Mouse (Mus musculus) bone marrow macrophage, adult 2 months (primary cell): ENCODE measurements around the gene Slc6a3. TPM values are rescaled to one million over a fixed set of nuclear protein-coding genes. Genes with fewer than 3 reads are reported as not detected.

ENCODE experiments used
- H3K27ac ChIP-seq: 2 replicates; pipeline ENCODE4 v1.5.1; 2012; ENCODE audit warnings: low read depth, low read length; ENCODE audit not compliant: insufficient read depth
- H3K4me1 ChIP-seq: 2 replicates; pipeline ENCODE4 v1.6.1; 2012; ENCODE audit warnings: low read length; ENCODE audit not compliant: control insufficient read depth, insufficient read depth
- H3K4me3 ChIP-seq: 2 replicates; pipeline ENCODE4 v1.5.1; 2012; ENCODE audit warnings: mild to moderate bottlenecking, low read length, moderate library complexity; ENCODE audit not compliant: insufficient read depth
- CTCF ChIP-seq: IDR thresholded peaks from 2 replicates; pipeline ENCODE4 v1.5.1; 2012; ENCODE audit warnings: low read depth, mild to moderate bottlenecking, low read length, moderate library complexity
- POLR2A ChIP-seq: IDR thresholded peaks from 2 replicates; pipeline ENCODE4 v1.6.1; 2012; ENCODE audit warnings: mild to moderate bottlenecking, low read depth, low read length, borderline replicate concordance
- polyA plus RNA-seq: library from polyadenylated mRNA; stranded (reverse); fragments of >200 nt; gene quantifications from 2 replicates; pipeline ENCODE4 v1.2.4, GENCODE M21; 2012; ENCODE audit not compliant: missing spikeins, insufficient read depth, insufficient read length

Gene Slc6a3
- polyA plus RNA-seq, 1 experiment = not detected

DNA sequence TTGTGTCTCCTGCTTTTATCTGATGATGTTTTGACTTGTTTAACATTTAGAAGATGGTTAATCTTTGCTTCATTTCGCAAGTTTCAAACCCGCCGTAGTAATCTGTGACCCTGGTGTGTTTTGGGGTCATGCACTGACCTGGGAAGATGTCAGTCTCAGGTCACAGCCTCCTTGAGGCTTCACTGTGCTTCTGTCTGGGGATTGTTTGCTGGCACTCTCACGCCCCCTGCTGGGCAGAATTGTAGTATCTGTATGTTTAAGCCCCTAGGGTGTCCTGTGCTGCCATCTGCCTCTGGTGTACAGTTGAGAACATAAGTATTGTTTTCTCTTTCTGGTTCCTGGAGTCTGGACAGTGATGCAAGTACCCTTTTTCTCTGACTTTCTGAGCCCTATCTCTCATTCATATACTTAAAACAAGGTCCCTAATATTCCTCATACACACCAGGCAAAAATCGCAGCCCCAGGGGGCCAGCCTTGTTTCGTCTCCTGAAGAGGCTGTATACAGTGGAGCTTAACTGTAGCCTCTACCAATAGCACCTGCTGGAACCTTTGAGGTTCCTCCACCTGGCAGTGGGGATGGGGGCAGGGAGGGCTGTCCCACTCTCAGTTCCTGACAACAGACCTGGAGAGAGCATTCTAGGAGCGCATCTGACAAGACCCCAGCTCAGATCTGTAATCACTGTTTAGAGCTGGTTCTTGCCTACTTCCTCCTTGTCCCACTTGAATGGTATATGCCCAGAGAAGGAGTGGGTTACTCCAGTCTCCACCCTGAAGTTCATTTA, 30.7 kb upstream of the Slc6a3 start:
- H3K4me3 ChIP-seq = no peak overlapping the region
- peaks cover 15% of the 10 kb centered on the region for H3K4me1 ChIP-seq
- no peak for TF ChIP-seq POLR2A
- TF ChIP-seq CTCF = peak; percentile 70; the same call in 1 of the 2 replicates
- H3K27ac ChIP-seq = no peak overlapping the region

DNA sequence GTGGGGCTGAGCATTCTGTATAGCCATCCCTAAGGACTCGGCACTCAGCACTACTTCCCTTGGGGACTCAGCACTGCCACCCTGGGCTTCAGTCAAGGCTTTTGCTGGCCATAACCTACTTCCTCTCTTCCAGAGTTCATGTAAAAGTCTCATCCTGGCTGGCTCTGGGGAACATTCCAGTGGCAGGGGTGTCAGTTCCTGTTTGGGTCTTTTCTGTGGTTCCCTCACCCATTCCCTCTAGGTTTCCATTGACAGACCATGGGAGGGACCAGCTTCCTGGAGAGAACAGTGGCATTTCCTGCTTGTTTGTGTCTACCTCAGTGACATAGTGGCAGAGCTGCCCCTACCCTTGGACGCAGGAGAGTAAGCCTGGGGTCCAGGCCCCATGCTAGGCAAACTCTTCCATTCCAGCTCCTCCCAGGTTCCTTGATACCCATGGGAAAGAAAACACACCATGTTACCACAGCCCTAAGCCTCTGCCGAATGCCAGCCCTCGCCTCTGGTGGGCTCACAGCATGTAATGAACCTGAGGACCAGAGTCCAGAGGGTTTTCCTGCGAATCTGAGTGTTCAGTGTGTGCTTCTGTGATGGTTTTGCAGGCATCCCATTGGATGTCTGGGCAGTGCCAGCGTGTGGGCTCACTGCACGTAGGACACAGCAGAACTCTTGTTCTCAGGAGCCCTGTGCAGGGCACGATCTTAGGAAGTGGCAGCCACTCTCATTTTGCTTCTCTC, 27.6 kb upstream of the Slc6a3 start:
- TF ChIP-seq CTCF = no peak
- no peak for TF ChIP-seq POLR2A
- H3K4me3 ChIP-seq = no peak overlapping the region
- peaks cover 9% of the 10 kb centered on the region for H3K4me1 ChIP-seq
- no peak overlapping the region for H3K27ac ChIP-seq

DNA sequence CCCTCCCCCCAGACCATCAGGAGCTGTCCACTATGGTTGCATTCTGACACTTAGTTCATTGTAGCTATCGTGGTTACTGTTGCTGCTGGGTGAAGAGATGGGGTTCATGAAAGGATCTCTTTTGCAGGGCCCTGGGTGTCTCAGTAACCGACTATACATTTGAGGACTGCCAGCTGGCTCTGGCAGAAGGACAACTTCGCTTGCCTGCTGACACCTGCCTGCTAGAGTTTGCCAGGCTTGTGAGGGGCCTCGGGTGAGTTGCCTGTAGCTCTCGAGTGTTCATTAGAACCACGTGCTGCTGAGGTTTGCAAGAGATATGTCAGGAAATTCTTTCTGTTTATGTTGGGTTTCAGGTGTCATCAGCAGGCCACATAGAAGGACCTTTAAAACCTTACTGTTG, 26.7 kb upstream of the Slc6a3 start:
- Histone ChIP-seq H3K4me1 (peaks cover 9% of the 10 kb centered on the region), H3K27ac (no peak overlapping the region), H3K4me3 (no peak overlapping the region)
- no peak for TF ChIP-seq POLR2A
- TF ChIP-seq CTCF = no peak

DNA sequence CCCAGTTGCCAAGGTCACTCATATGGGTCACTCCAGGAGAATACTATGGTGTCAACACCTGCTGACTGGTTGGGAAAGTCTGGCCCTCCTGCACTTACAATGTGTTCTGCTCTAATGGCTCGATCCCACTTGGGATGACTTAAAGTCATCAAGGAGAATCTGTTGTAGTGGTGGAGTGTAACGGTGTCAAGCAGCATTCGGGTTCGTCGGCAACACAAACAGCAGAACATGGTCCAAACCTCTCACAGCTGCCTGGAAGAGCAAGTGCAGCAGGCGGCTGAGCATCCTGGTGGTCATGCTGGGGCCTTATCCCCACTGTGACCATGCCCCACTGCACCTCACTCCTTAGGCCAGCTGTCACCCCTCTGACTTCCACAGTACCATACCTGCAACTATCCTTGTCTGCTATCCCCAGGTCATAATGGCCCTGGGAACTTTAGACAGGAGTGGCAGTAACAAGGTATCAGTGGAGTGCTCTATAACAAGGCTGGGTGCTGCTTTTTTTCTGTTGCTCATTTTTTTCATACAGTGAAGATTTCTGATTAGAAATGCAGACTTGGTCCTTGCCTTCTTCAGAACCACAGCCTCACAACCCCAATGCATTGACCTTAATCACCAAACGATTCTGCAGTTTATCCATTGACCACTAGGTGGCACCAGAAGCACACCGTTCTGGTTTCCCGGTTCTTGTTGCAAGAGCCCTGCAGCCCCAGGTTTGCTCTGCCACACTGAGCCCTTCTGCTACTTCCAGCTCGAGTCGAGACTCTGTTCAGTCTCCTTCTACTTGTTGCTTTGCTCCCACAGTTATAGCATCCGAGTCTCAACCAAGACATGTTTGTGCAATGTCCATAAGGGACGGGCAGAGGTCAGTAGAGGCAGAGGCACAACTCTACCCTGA, 23.5 kb upstream of the Slc6a3 start:
- TF ChIP-seq CTCF (peak; percentile 78), POLR2A (no peak)
- Histone ChIP-seq H3K4me1 (peaks cover 7% of the 10 kb centered on the region), H3K4me3 (no peak overlapping the region), H3K27ac (no peak overlapping the region)

DNA sequence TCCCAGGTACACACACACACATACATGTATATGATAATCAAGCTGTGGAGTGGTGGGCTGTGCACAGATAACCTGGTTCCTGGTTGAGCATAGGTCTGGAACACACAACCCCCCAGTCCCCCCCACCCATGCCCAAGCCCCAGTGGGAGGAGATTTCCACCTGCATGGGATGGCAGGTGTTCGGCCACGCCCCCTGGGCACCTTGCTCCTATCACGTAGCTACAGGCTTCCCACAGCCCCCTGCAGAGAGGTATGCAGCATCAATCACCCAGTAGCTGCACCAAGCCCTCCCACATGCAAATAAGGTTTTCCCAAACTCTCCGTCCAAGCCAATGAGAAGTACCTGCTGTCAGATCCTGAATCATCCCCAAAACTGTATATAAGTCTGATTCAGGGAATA, 19.7 kb upstream of the Slc6a3 start:
- Histone ChIP-seq H3K4me3 (no peak overlapping the region), H3K27ac (no peak overlapping the region), H3K4me1 (no peaks in the 10 kb centered on the region)
- no peak for TF ChIP-seq CTCF
- no peak for TF ChIP-seq POLR2A

DNA sequence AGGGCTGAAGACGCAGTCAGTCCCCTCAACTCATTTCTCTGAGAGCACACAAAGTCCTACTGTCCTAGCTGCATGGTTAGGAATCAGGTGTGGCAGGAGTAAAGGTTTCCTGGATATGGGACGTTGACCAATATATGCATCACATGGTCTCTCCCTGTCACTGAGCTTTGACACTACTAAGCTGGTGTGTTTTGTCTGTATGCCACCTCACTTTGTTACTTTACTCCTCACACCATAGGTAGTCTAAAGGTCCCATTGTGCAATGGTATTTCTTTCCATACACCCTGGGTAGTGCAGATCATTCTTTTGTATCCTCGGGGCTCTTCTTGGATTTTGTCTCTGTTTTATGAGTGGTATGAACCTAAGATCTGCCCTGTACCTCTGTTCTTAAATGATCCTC, 2.8 kb upstream of the Slc6a3 start:
- H3K4me3 ChIP-seq = no peak overlapping the region
- no peaks in the 10 kb centered on the region for H3K4me1 ChIP-seq
- H3K27ac ChIP-seq = no peak overlapping the region
- TF ChIP-seq CTCF = no peak

DNA sequence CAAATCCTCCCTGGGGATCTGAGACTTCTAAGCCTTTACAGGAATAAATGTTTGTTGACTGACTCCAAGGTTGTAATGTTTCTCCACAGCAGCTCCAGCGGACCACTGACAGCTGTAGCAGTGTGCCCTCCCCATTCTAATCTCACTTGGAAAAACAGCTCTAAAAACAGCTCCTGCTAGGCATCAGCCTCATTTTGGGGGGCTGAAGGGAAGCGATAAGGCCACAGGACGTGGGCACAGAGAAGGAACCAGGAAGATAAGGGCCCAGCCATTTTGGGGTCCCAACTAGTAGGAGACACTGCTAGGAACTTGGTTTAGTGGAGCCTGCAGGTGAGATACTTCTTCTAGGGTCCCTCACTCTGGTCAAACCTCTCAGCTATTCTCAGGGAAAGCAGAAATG, 1.3 kb upstream of the Slc6a3 start:
- TF ChIP-seq POLR2A (no peak), CTCF (no peak)
- Histone ChIP-seq H3K4me1 (no peaks in the 10 kb centered on the region), H3K27ac (no peak overlapping the region), H3K4me3 (no peak overlapping the region)

DNA sequence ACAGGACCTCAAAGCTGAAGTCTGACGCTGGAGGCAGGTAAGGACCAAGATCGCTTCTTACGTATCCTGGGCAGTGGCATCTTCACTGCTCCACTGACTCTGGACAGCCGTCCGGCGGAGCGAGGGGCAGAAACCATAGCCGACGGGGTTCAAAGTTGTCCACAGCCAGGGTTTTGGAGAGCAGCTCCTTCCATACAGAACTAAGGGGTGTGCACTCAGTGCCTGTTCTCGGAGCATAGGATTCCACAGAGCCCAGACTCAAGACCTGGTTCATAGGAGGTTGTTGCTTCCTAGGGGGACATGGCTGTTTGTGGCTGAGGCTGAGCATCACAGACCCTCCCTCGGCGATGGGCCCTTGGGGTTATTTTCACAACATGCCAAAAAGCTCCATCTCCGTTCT, 277 bp downstream of the Slc6a3 start:
- TF ChIP-seq CTCF = no peak
- TF ChIP-seq POLR2A = no peak
- Histone ChIP-seq H3K4me3 (peak overlapping the region; percentile 32), H3K27ac (no peak overlapping the region), H3K4me1 (no peaks in the 10 kb centered on the region)

DNA sequence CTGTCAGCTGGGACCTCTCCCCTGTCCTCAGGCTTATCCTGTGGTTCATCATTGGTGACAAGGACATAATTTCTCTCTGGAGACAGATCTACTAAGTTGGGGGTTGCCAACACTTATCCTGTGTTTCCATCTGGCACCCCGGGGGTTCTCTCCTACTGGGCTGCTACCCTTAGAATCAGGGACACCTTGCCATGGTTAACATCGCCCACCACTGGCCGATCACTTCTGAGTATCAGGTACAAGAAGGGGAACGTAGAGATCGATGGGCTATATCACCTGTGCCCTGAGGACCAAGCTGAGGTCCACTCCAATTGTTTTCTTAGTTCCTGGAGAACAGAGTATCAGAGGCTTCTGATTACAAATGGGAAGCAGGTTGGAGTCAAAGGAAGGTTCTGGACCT, 27.7 kb downstream of the Slc6a3 start:
- no peak for TF ChIP-seq CTCF
- TF ChIP-seq POLR2A = no peak

More for the DNA sequence above, 27.7 kb downstream of the Slc6a3 start:
- H3K4me1 ChIP-seq = no peaks in the 10 kb centered on the region
- no peak overlapping the region for H3K4me3 ChIP-seq
- H3K27ac ChIP-seq = no peak overlapping the region
